Mouse (Mus musculus) monocyte, adult 5-6 weeks (primary cell): Measurements from ENCODE around the gene Gm11096. TPM values are rescaled to one million over a fixed set of nuclear protein-coding genes. Genes with fewer than 3 reads are reported as not detected.

Source experiments
- ATAC-seq: fragments of 153-309, 156-312 bp; replicated peaks from 2 replicates; pipeline ENCODE4 v1.8.0; 2017; ENCODE audit warnings: mild to moderate bottlenecking; ENCODE audit not compliant: low TSS enrichment, insufficient number of reproducible peaks, severe bottlenecking, poor library complexity, low FRiP score
- total RNA-seq: library from RNA; stranded (forward); fragments of 200-1000, 200-491, 200-594 nt; gene quantifications from 3 replicates; pipeline ENCODE4 v1.2.3, GENCODE M21; 2017

The Gm11096 gene
- total RNA-seq: not detected in 3 replicates

DNA sequence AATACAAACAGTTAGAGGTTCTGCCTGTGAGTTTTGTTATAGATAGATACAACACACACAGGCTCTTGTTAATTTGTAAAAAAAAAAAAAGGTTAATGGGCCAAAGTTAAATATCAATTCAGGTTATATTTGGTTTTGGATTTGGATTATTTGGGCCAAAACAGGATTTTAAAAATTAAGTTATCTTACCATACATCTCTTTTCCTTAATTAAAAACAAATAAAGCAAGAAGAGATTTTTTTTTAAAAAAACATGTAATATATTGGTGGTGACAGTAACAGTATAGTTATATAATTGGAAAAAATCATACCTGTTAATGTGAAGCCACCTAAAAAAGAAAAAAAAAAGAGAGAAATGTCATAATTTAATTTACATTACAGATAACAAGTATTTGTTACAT is at the start of gene Gm11096:
TSS of gene Gm11096 (plus strand) at position 301 of the 400 bp plus-strand sequence.
- ATAC-seq: no peak

- ATAC-seq: no peak
Measured at GRCm38 (mm10) chr17:81393040-81393439, 48.5 kb upstream of the Gm11096 start.

DNA sequence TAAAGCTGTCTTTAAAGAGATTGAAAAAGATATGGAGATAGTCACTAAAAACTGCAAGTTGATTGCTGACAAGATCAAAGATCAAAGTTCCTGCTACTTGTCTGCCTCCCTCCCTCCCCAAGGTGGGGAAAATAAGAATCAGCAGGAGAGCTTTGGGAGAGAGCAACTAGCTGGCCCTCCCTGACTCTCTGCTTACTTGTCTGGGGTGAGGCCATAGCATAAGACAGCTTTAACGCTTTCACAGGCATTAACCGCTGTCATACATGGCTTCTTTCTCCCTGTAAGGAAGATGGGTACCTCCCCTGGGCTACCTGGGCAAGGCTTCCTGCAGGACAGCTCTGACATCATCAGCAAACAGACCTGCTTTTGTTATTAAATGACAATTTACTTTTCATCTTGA is 47.4 kb upstream of the Gm11096 start:
- ATAC-seq: no peak

DNA sequence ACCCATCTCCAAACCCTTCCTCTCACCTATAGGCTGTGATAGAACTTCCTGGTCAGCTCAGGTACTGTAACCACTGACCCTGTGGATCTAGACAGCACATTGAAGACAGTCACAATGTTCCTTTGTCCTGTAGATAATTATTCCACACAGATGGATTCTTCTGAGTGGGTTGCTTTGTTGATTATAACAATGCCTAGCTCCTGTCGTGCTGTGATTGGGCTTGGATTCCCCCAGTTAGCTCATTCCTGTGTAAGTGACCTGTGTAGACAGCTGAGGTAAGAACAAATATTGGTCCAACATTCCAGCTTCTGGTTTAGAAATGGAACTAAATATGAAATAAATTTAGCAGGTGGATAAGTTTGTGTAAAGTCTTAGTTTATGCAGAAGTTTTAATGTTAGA is 44.1 kb upstream of the Gm11096 start:
- ATAC-seq: no peak

GRCm38 (mm10) chr17:81400377-81400776 is 41.2 kb upstream of the Gm11096 start:
- ATAC-seq: no peak

DNA sequence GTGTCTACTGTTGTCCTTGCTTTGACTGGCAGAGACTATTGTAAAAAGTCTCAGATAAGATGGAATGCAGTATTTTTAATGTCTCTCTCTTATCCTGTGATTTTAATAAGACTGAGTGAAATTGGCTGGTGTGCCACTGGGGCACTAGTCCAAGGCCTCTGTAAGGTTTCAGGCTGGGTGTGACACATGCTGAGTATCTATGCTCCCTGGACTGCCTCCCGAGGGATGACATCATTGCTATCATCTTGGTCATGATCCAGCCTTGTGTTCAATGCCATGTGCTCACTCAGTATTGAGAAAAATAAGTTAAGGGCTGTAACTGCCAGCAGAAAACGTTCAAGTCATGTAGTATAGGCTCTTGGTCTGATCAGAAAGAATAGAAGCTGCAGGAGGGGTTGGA is 38.9 kb upstream of the Gm11096 start:
- no peak for ATAC-seq

DNA sequence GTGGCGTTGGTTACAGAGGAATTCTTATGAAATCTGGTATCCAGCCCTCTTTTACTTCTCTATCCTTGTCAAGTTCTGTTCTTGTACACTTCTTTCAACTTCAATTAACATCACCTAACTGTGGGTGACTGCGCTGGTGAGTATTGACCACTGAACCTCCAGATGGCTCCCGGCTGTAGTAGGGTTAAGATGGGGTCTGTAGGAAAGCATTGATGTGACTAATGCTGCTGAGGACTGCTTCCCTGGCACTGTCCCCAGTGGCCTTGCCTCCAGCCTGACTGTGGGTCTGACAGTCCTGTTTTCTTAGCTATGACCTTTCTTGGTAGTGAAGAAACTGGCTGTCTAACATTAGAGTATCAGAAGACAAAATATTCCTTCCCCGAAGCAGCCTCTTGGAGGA is 38.4 kb upstream of the Gm11096 start:
- ATAC-seq: no peak

DNA sequence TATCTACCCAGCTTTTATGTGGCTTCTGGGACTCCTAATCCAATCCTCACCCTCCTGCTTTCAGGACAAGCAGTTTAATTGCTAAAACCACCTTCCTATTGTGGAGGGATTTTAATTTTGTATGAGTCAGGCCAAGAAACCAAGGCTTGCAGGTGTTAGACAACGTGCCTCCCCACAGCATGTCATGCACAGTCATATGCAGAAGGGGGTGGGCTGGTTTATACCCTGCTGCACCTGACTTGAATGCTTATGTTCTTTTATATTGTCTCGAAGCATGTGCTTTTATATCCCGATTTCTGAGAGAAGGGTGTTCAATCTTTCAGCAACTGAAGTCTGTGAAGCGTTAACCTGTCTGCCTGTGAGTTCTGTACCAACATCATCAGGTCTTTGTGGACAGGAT is 37.3 kb upstream of the Gm11096 start:
- ATAC-seq: no peak

DNA sequence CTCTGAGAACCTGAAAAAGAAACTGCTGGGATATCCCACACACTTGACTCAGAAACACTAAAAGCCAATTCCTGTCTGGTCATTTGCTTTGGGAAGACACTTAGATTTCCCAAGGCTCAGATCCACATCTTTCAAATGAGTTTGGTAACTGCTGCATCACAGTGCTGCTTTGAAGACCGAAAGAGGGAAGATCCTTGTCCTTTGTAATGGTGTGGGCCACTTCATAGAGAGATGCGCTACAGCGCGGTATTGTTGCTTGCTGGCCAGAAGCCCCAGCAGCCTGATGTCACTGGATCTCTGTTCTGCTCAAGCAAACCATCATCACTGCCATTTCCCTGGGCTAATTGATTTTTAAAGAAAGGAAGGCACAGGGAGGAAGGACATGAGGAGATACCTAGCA is 28.8 kb upstream of the Gm11096 start:
- no peak for ATAC-seq

GRCm38 (mm10) chr17:81416361-81417114 is 25.0 kb upstream of the Gm11096 start:
- ATAC-seq: no peak

DNA sequence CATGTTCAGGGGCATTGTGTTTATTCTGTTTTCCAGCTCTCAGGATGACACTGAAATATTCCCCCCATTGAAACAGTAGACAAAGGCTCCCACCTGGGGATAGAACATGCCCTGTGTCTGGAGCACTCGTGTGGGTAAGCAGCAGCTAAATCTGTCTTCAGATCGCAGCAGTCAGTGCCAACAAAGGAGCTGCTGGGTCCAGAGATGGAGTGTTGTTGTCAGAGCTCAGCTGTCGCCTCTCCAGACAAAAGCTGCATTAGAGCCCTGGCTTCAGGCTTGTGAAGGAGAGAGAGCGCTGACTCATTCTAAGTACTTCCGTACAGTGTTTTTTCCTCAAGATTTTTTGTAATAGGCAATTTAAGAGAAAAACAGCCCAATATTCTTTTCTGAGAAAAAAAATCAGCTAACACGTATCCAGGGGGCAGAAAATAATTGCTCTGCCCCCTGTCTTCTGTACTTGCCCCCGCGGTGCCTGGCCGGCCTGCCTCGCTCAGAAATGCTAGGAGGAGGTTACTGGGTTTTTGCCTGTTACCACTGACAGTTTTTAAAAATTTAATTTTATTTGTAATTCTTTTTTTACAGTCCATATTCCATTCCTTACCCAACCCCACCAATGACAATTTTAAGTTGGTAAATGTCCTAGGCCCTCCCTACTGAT is 21.6 kb upstream of the Gm11096 start:
- ATAC-seq: no peak

- no peak for ATAC-seq
Measured at GRCm38 (mm10) chr17:81424256-81424912, 17.2 kb upstream of the Gm11096 start.

GRCm38 (mm10) chr17:81427245-81427644 is 14.3 kb upstream of the Gm11096 start:
- no peak for ATAC-seq

- no peak for ATAC-seq
Measured at GRCm38 (mm10) chr17:81432733-81433132, 8.8 kb upstream of the Gm11096 start.

DNA sequence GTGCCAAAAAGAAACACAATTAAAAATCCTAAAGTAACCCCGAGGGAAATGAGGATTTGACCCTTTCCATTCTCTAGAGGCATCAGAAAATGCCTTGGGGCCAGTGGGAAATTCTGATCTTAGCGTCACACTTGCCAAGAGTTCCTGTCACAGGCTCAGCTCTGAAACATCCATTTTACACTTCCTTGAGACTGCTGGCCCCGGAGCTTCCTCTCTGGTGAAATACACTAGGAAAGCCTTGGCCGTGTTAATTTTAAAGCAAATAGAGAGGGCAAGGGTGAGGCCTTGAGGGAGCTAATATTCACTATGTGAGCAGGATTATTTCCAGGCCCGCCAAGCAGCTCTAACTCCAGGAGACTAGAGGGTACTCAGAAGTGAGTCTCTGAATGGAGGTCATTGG is 8.4 kb upstream of the Gm11096 start:
- ATAC-seq: no peak

DNA sequence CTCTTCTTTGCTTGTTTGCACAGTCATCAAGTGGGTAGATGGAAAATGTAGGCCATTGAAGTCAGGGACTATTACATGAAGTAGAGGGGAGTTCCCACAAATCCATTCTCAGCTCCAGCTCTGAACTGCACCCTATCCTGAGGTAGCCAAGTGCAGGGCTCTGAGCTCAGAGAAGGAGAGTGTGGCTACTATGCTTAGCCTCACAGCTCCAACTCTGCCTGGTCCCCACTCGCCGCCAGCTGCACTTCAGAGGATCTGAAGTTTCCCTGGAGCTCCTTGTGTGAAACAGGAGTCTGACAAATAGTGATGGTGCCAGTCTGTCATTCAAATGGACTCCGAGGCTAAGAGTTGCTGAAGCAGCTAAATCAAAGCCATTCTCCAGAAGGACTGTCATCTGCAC is 13.7 kb downstream of the Gm11096 start:
- ATAC-seq: no peak

- ATAC-seq: no peak
Measured at GRCm38 (mm10) chr17:81455977-81456376, 14.4 kb downstream of the Gm11096 start.

- ATAC-seq: no peak
Measured at GRCm38 (mm10) chr17:81459379-81459778, 17.8 kb downstream of the Gm11096 start.

DNA sequence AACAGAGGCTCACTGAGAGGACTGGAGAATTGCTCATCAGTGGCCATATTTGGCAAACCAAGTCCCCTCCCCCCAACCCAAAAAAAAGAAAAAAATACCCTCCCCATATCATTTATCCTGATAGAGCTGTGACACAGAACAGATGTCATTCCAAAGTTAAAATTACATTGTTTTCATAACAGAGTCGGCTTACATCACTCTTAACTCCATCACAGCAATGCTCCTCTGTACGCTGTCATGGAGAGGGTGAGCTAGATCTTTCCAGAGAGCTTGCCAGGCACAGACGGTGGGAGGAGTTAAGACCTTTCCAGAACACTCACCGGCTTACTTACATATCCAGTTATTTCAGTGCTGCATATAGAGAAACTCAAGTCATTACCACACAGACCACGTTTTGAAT is 27.4 kb downstream of the Gm11096 start:
- ATAC-seq: no peak

DNA sequence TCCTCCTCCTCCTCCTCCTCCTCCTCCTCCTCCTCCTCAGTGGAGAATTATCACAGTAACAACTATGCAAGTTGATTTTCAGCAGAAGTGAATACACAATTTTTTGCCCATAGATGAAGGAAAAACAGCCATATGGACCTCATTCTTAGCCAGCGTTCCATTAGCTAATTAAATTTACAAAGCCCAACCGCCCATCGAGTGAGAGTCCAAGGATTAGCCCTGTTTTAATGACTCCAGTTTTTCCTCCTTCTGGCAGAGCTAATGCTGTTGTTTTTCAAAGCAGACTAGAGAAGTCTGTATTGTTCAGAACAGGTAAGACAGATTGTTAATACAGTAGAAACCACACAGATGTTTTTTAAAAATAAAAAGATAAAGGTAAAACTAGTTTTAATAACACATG is 31.8 kb downstream of the Gm11096 start:
- ATAC-seq: no peak
